27 mouse cellular contexts compared by ENCODE assay signal in genomic region chr12:34378637-34379036, GRCm38 (mm10).
DNase-seq lines count a peak whose midpoint lies in the region; ATAC-seq and TF ChIP-seq lines count a peak whose summit lies in the region.
"Had no signal": no experiment of that assay in that cellular context is flagged by ENCODE, and none has a peak within 500 bp of the region (broad histone marks: within the 10 kb centered on the region; RNA-seq: fewer than 3 reads in every experiment).

No protein-coding gene starts in this region.

- no peak for TF ChIP-seq CTCF in bone marrow, adult 2 months (IDR thresholded peaks at IDR 0.05; ENCODE audit: control insufficient read depth, insufficient read depth, low read length)

- H3K9me3 ChIP-seq in liver, embryonic 16.5 days (replicated peaks; ENCODE audit: control insufficient read depth, low read length), result no peaks in the 10 kb centered on the region
- H3K9me3 ChIP-seq: embryonic facial prominence, embryonic 12.5 days; forebrain, embryonic 10.5 days; forebrain, embryonic 13.5 days; heart, embryonic 10.5 days; heart, embryonic 13.5 days; hindbrain, embryonic 12.5 days; intestine, embryonic 15.5 days had no signal

- H3K27me3 ChIP-seq in liver, embryonic 16.5 days (ENCODE audit: control insufficient read depth, insufficient read depth, low read depth, low read length), result no peaks in the 10 kb centered on the region
- H3K27me3 ChIP-seq: embryonic facial prominence, embryonic 12.5 days; forebrain, embryonic 13.5 days; heart, embryonic 13.5 days; hindbrain, embryonic 12.5 days; intestine, embryonic 15.5 days had no signal

- no peaks in the 10 kb centered on the region for H3K4me1 ChIP-seq in liver, embryonic 16.5 days (ENCODE audit: control insufficient read depth, low read depth, low read length)
- peaks cover 2% of the 10 kb centered on the region; the same call in 1 of the 2 replicates for H3K4me1 ChIP-seq in bone marrow, adult 2 months (ENCODE audit: control insufficient read depth, insufficient read depth, low read length)
- H3K4me1 ChIP-seq: embryonic facial prominence, embryonic 12.5 days; forebrain, embryonic 13.5 days; heart, embryonic 10.5 days; heart, embryonic 13.5 days; hindbrain, embryonic 12.5 days; intestine, embryonic 15.5 days had no signal

- intact Hi-C loops in gastrocnemius, postnatal 14 days (cut with DNase I; ENCODE audit: low total_unique reads), result no loop called here

- no peak overlapping the region for H3K4me2 ChIP-seq in liver, embryonic 16.5 days (ENCODE audit: low read depth, low read length)
- H3K4me2 ChIP-seq: embryonic facial prominence, embryonic 12.5 days; forebrain, embryonic 13.5 days; heart, embryonic 13.5 days; hindbrain, embryonic 12.5 days; intestine, embryonic 15.5 days had no signal

- TF ChIP-seq POLR2A in bone marrow, adult 2 months (IDR thresholded peaks at IDR 0.05; ENCODE audit: borderline replicate concordance, control insufficient read depth, low read depth, low read length), result no peak

- 55% methylated on average over 4 of the region's 4 CpGs for whole genome bisulfite sequencing in liver, embryonic 16.5 days (ENCODE audit: insufficient replicate concordance)
- 41% methylated on average over 4 of the region's 4 CpGs for WGBS in bone marrow, adult 2 months

- no peak overlapping the region for H3K9ac ChIP-seq in liver, embryonic 16.5 days (ENCODE audit: low read depth, low read length)
- H3K9ac ChIP-seq: embryonic facial prominence, embryonic 12.5 days; forebrain, embryonic 13.5 days; heart, embryonic 13.5 days; hindbrain, embryonic 12.5 days; intestine, embryonic 15.5 days had no signal

- H3K4me3 ChIP-seq in liver, embryonic 16.5 days (ENCODE audit: low read depth, low read length), result no peak overlapping the region
- H3K4me3 ChIP-seq in bone marrow, adult 2 months (replicated peaks; ENCODE audit: control insufficient read depth, low read depth, low read length), result no peak overlapping the region
- H3K4me3 ChIP-seq: embryonic facial prominence, embryonic 12.5 days; forebrain, embryonic 10.5 days; forebrain, embryonic 13.5 days; heart, adult 2 months; heart, embryonic 10.5 days; heart, embryonic 13.5 days; hindbrain, embryonic 12.5 days; intestine, embryonic 15.5 days had no signal

- no peak overlapping the region for H3K27ac ChIP-seq in liver, embryonic 16.5 days (ENCODE audit: low read length)
- peak overlapping the region; percentile 41; the same call in 1 of the 2 replicates for H3K27ac ChIP-seq in bone marrow, adult 2 months (ENCODE audit: control insufficient read depth, insufficient read depth, low read depth, low read length, poor library complexity)
- H3K27ac ChIP-seq: embryonic facial prominence, embryonic 12.5 days; forebrain, embryonic 10.5 days; forebrain, embryonic 13.5 days; heart, adult 2 months; heart, embryonic 10.5 days; heart, embryonic 13.5 days; hindbrain, embryonic 12.5 days; intestine, embryonic 15.5 days had no signal

- H3K36me3 ChIP-seq in liver, embryonic 16.5 days (ENCODE audit: control insufficient read depth, insufficient read depth), result no peaks in the 10 kb centered on the region
- H3K36me3 ChIP-seq: embryonic facial prominence, embryonic 12.5 days; forebrain, embryonic 10.5 days; hindbrain, embryonic 12.5 days; intestine, embryonic 15.5 days had no signal

- no peak for DNase-seq in liver
- DNase-seq in 416B (ENCODE audit: low read depth), result peak; percentile 26
- DNase-seq in gastrocnemius, postnatal 14 days, result no peak
- no peak for DNase-seq in gastrocnemius, postnatal 4 days (ENCODE audit: low spot score in 2 of 2)
- no peak for DNase-seq in kidney, postnatal 14 days
- DNase-seq: adrenal gland, adult 8-10 months; adrenal gland, postnatal 25 days; cerebellum, adult 18-20 months; cerebellum, adult 9-10 months; cerebellum, postnatal 14 days; gastrocnemius, postnatal 10 days; heart, adult 2 months; heart, postnatal 14 days; heart, postnatal 4 days had no signal

- ATAC-seq in liver, embryonic 16.5 days (ENCODE audit: low read depth), result peak; percentile 39; the same call in 1 of the 2 replicates
- ATAC-seq in hematopoietic stem cell, adult 5-6 weeks (replicated peaks in 1 of 2; ENCODE audit: insufficient read depth in 1 of 2, low FRiP score in 2 of 2, low TSS enrichment in 1 of 2, low read depth in 1 of 2, poor library complexity in 2 of 2, severe bottlenecking in 2 of 2), result peak; percentile 42 to 76; a peak in 2 of 4 replicates
- ATAC-seq: activated CD4-positive, CD25-positive, alpha-beta regulatory T cell, adult 4 months; forebrain, embryonic 13.5 days; forebrain, embryonic 16.5 days; hindbrain, embryonic 16.5 days; intestine, embryonic 15.5 days had no signal
